Mouse (Mus musculus): ENCODE data around the gene Noct. TPM values are rescaled to one million over a fixed set of nuclear protein-coding genes. Genes with fewer than 3 reads are reported as not detected.
A peak's percentile ranks its signal among the peaks of the same experiment; 100 is the strongest.
"Not testable (repeated sequence)": the region's sequence is repeated elsewhere in the genome, so short reads cannot be mapped to it uniquely, and the experiment has no call there.

The Noct gene
- 14.7 and 15.2 TPM in 2 replicates for polyA plus RNA-seq (2014; fragmentation: Nextera tagmentation; extraction: Ambion mirVana)

- peak; percentile 93 for DNase-seq (ENCODE audit: low spot score)
- H3K4me3 ChIP-seq (ENCODE audit: low read depth, low read length): peak within 1 kb of the TSS; percentile 94
- H3K9me3 ChIP-seq (ENCODE audit: control insufficient read depth, low read length): no peaks in the 10 kb centered on the region
- no peaks in the 10 kb centered on the region for H3K36me3 ChIP-seq (ENCODE audit: control insufficient read depth, insufficient read depth, low read length)
- peaks cover 4% of the 10 kb centered on the region; the same call in 1 of the 2 replicates for H3K4me1 ChIP-seq (replicated peaks; ENCODE audit: control insufficient read depth, insufficient read depth, low read length)
- H3K27ac ChIP-seq (ENCODE audit: low read depth, low read length): peak within 1 kb of the TSS; percentile 93
- peak within 1 kb of the TSS; percentile 90 for H3K9ac ChIP-seq (ENCODE audit: low read length)
- under 1% methylated on average over 82 of the region's 100 CpGs for WGBS
- H3K27me3 ChIP-seq (ENCODE audit: control insufficient read depth, insufficient read depth, low read length): no peaks in the 10 kb centered on the region
- peak within 1 kb of the TSS; percentile 74 for H3K4me2 ChIP-seq (ENCODE audit: low read depth, low read length, severe bottlenecking)
- peak; percentile 93 for ATAC-seq (replicated peaks; ENCODE audit: low FRiP score)
These were observed at the start of gene Noct for GRCm38 (mm10) chr3:51224363-51225225. Noct (plus strand) TSS chr3:51224447.

DNA sequence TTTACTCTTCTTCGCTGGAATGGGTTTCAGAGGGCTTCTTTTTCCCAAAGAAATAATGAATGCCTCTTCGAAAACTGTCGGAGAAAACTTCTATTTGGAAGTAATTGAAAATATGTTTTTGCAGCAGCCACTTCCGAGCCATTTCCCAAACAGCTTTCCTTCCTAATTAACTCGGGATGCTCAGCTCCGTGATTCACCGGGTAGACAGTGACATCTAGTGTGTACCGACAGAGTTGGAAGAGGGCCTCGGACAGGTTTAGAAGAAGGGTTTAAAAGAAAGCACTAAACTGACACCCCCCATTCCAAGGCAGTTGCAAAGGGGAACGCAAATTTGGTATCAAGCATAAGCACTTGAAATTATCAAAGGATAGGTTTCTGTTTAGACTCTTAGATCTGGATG, 46.1 kb upstream of the Noct start:
- 40% methylated on average over 10 of the region's 10 CpGs for WGBS
- ATAC-seq (replicated peaks; ENCODE audit: low FRiP score) (no peak), DNase-seq (ENCODE audit: low spot score) (no peak)
- H3K27me3 ChIP-seq (ENCODE audit: control insufficient read depth, insufficient read depth, low read length): no peaks in the 10 kb centered on the region
- no peaks in the 10 kb centered on the region for H3K9me3 ChIP-seq (ENCODE audit: control insufficient read depth, low read length)
- H3K4me3 ChIP-seq (ENCODE audit: low read depth, low read length): no peak overlapping the region
- H3K4me1 ChIP-seq (replicated peaks; ENCODE audit: control insufficient read depth, insufficient read depth, low read length): no peaks in the 10 kb centered on the region
- H3K27ac ChIP-seq (ENCODE audit: low read depth, low read length): no peak overlapping the region
- H3K4me2 ChIP-seq (ENCODE audit: low read depth, low read length, severe bottlenecking): no peak overlapping the region
- H3K9ac ChIP-seq (ENCODE audit: low read length): no peak overlapping the region
- H3K36me3 ChIP-seq (ENCODE audit: control insufficient read depth, insufficient read depth, low read length): no peaks in the 10 kb centered on the region

- no peak overlapping the region for H3K9ac ChIP-seq (ENCODE audit: low read length)
- WGBS: 89% methylated on average over 6 of the region's 6 CpGs
- no peak overlapping the region for H3K4me2 ChIP-seq (ENCODE audit: low read depth, low read length, severe bottlenecking)
- H3K4me3 ChIP-seq (ENCODE audit: low read depth, low read length): no peak overlapping the region
- ATAC-seq (replicated peaks; ENCODE audit: low FRiP score): no peak
- no peak for DNase-seq (ENCODE audit: low spot score)
- no peaks in the 10 kb centered on the region for H3K4me1 ChIP-seq (replicated peaks; ENCODE audit: control insufficient read depth, insufficient read depth, low read length)
- no peaks in the 10 kb centered on the region for H3K9me3 ChIP-seq (ENCODE audit: control insufficient read depth, low read length)
- no peak overlapping the region for H3K27ac ChIP-seq (ENCODE audit: low read depth, low read length)
- no peaks in the 10 kb centered on the region for H3K36me3 ChIP-seq (ENCODE audit: control insufficient read depth, insufficient read depth, low read length)
- no peaks in the 10 kb centered on the region for H3K27me3 ChIP-seq (ENCODE audit: control insufficient read depth, insufficient read depth, low read length)
These were observed 44.6 kb upstream of the Noct start for GRCm38 (mm10) chr3:51179460-51180146.

- H3K4me3 ChIP-seq (ENCODE audit: low read depth, low read length): no peak overlapping the region
- DNase-seq (ENCODE audit: low spot score): no peak
- no peak overlapping the region for H3K9ac ChIP-seq (ENCODE audit: low read length)
- no peaks in the 10 kb centered on the region for H3K9me3 ChIP-seq (ENCODE audit: control insufficient read depth, low read length)
- no peaks in the 10 kb centered on the region for H3K27me3 ChIP-seq (ENCODE audit: control insufficient read depth, insufficient read depth, low read length)
- H3K4me2 ChIP-seq (ENCODE audit: low read depth, low read length, severe bottlenecking): no peak overlapping the region
- no peaks in the 10 kb centered on the region for H3K36me3 ChIP-seq (ENCODE audit: control insufficient read depth, insufficient read depth, low read length)
- ATAC-seq (replicated peaks; ENCODE audit: low FRiP score): no peak
- H3K27ac ChIP-seq (ENCODE audit: low read depth, low read length): no peak overlapping the region
- 85% methylated on average over 8 of the region's 8 CpGs for WGBS
- H3K4me1 ChIP-seq (replicated peaks; ENCODE audit: control insufficient read depth, insufficient read depth, low read length): no peaks in the 10 kb centered on the region
These were observed 43.8 kb upstream of the Noct start for GRCm38 (mm10) chr3:51180341-51180940.

GRCm38 (mm10) chr3:51182455-51182854, 41.8 kb upstream of the Noct start:
- no peak for ATAC-seq (replicated peaks; ENCODE audit: low FRiP score)
- DNase-seq (ENCODE audit: low spot score): no peak
- Histone ChIP-seq H3K27ac (ENCODE audit: low read depth, low read length) (no peak overlapping the region), H3K4me3 (ENCODE audit: low read depth, low read length) (no peak overlapping the region), H3K9ac (ENCODE audit: low read length) (no peak overlapping the region), H3K4me1 (replicated peaks; ENCODE audit: control insufficient read depth, insufficient read depth, low read length) (no peaks in the 10 kb centered on the region), H3K4me2 (ENCODE audit: low read depth, low read length, severe bottlenecking) (no peak overlapping the region), H3K27me3 (ENCODE audit: control insufficient read depth, insufficient read depth, low read length) (no peaks in the 10 kb centered on the region), H3K36me3 (ENCODE audit: control insufficient read depth, insufficient read depth, low read length) (no peaks in the 10 kb centered on the region), H3K9me3 (ENCODE audit: control insufficient read depth, low read length) (no peaks in the 10 kb centered on the region)
- WGBS: 52% methylated on average over 5 of the region's 5 CpGs

DNA sequence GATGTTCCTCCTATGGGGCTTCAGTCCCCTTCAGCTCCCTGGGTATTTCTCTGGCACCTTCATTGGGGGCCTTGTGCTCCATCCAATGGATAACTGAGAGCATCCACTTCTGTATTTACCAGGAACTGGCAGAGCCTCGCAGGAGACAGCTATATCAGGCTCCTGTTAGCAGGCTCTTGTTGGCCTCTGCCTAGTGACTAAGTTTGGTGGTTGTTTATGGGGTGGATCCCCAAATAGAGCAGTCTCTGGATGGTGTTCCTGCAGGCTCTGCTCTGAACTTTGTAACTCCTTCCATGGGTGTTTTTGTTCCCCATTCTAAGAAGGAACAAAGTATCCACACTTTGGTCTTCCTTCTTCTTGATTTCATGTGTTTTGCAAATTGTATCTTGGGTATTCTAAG, 40.7 kb upstream of the Noct start:
- not testable (repeated sequence) for ATAC-seq (replicated peaks; ENCODE audit: low FRiP score)

DNA sequence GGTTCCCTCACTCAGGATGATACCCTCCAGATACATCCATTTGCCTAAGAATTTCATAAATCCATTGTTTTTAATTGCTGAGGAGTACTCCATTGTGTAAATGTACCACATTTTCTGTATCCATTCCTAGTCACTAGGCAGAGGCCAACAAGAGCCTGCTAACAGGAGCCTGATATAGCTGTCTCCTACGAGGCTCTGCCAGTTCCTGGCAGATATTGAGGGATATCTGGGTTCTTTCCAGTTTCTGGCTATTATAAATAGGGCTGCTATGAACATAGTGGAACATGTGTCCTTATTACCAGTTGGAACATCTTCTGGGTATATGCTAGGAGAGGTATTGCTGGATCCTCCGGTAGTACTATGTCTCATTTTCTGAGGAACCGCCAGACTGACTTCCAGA, 40.3 kb upstream of the Noct start:
- not testable (repeated sequence) for H3K4me3 ChIP-seq (ENCODE audit: low read depth, low read length); H3K4me1 ChIP-seq (replicated peaks; ENCODE audit: control insufficient read depth, insufficient read depth, low read length); H3K27me3 ChIP-seq (ENCODE audit: control insufficient read depth, insufficient read depth, low read length); H3K9me3 ChIP-seq (ENCODE audit: control insufficient read depth, low read length); H3K9ac ChIP-seq (ENCODE audit: low read length); H3K27ac ChIP-seq (ENCODE audit: low read depth, low read length); H3K4me2 ChIP-seq (ENCODE audit: low read depth, low read length, severe bottlenecking); DNase-seq (ENCODE audit: low spot score); ATAC-seq (replicated peaks; ENCODE audit: low FRiP score); H3K36me3 ChIP-seq (ENCODE audit: control insufficient read depth, insufficient read depth, low read length)
- WGBS: 90% methylated on average over 3 of the region's 3 CpGs

More for the DNA sequence above, 40.7 kb upstream of the Noct start:
- H3K27me3 ChIP-seq (ENCODE audit: control insufficient read depth, insufficient read depth, low read length); H3K9ac ChIP-seq (ENCODE audit: low read length); H3K9me3 ChIP-seq (ENCODE audit: control insufficient read depth, low read length); H3K4me3 ChIP-seq (ENCODE audit: low read depth, low read length); H3K36me3 ChIP-seq (ENCODE audit: control insufficient read depth, insufficient read depth, low read length); DNase-seq (ENCODE audit: low spot score); H3K4me2 ChIP-seq (ENCODE audit: low read depth, low read length, severe bottlenecking); H3K4me1 ChIP-seq (replicated peaks; ENCODE audit: control insufficient read depth, insufficient read depth, low read length); H3K27ac ChIP-seq (ENCODE audit: low read depth, low read length): not testable (repeated sequence)
- WGBS: 84% methylated on average over 1 of the region's 1 CpGs

DNA sequence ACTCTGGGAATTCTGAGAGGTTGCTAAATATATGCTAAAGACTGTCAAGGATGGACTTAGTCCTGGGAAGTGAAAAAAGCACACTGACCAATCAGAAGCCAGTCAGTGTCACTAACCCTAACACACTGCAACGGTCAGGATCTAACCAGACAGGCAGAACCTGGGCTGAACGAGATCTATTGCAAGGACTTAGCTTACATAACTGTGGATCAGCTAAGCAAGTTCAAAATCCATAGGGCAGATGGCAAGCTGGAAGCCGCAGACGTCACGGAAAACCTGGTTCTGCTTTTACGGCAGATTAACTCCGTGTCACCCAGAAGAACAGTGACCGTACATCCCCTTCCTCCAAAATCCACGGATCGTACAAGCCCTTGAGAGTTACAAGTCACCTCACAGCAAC, 39.5 kb upstream of the Noct start:
- no peak overlapping the region for H3K9ac ChIP-seq (ENCODE audit: low read length)
- H3K27me3 ChIP-seq (ENCODE audit: control insufficient read depth, insufficient read depth, low read length): no peaks in the 10 kb centered on the region
- H3K36me3 ChIP-seq (ENCODE audit: control insufficient read depth, insufficient read depth, low read length): no peaks in the 10 kb centered on the region
- no peak overlapping the region for H3K4me2 ChIP-seq (ENCODE audit: low read depth, low read length, severe bottlenecking)
- ATAC-seq (replicated peaks; ENCODE audit: low FRiP score): no peak
- whole genome bisulfite sequencing: 75% methylated on average over 10 of the region's 10 CpGs
- no peaks in the 10 kb centered on the region for H3K9me3 ChIP-seq (ENCODE audit: control insufficient read depth, low read length)
- H3K4me3 ChIP-seq (ENCODE audit: low read depth, low read length): no peak overlapping the region
- DNase-seq (ENCODE audit: low spot score): no peak
- no peak overlapping the region for H3K27ac ChIP-seq (ENCODE audit: low read depth, low read length)
- H3K4me1 ChIP-seq (replicated peaks; ENCODE audit: control insufficient read depth, insufficient read depth, low read length): no peaks in the 10 kb centered on the region
